Mouse (Mus musculus): Measurements from ENCODE around the gene Gtf2i.

DNA sequence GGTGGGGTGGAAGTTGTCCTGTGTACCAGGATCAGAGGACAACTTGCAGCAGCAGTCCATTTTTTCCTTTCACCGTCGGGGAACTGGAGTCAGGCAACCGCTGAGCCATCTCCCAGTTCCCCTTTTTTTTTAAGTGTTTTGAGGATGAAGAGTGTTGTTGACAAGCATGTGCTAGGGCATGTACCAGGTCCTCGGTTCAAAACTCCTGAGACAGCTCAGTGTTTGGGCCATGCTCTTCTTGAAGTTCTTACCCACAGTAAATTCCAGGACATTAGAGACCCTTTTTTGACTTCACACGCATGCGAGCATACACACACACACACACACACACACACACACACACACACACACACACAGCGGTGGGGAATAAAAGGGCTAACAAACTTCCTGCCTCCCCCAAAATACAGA is 81.3 kb downstream of the Gtf2i start:
- TF ChIP-seq POLR2A (IDR thresholded peaks at IDR 0.05; ENCODE audit: insufficient read depth, low read depth, low read length) (no peak), CTCF (IDR thresholded peaks at IDR 0.05) (no peak), EP300 (IDR thresholded peaks at IDR 0.05; ENCODE audit: insufficient read depth, low read depth, low read length) (no peak)

Measured in heart, adult 2 months (tissue).